Mouse (Mus musculus) MN1 (cell line): Measurements from ENCODE around the gene Gnaq.

Experiments
- DNase-seq: peaks from one replicate; pipeline ENCODE4 v3.0.0-alpha.2; 2016; ENCODE audit warnings: low spot score

Gene Gnaq

GRCm38 (mm10) chr19:16319986-16320385 is 187.4 kb downstream of the Gnaq start:
- DNase-seq = no peak

GRCm38 (mm10) chr19:16322986-16323385 is 190.4 kb downstream of the Gnaq start:
- no peak for DNase-seq

- DNase-seq = peak; percentile 33
Observed at GRCm38 (mm10) chr19:16324239-16324638, 191.6 kb downstream of the Gnaq start.

- DNase-seq = peak; percentile 68
Observed at GRCm38 (mm10) chr19:16325911-16326310, 193.3 kb downstream of the Gnaq start.

- DNase-seq = peak; percentile 24
Observed at GRCm38 (mm10) chr19:16327401-16328073, 194.9 kb downstream of the Gnaq start.

GRCm38 (mm10) chr19:16328074-16328850 is 195.6 kb downstream of the Gnaq start:
- peak; percentile 83 for DNase-seq

GRCm38 (mm10) chr19:16329056-16329455 is 196.4 kb downstream of the Gnaq start:
- no peak for DNase-seq

- no peak for DNase-seq
Observed at GRCm38 (mm10) chr19:16329648-16330047, 197.0 kb downstream of the Gnaq start.

GRCm38 (mm10) chr19:16330161-16330560 is 197.5 kb downstream of the Gnaq start:
- DNase-seq = no peak

GRCm38 (mm10) chr19:16331047-16331446 is 198.4 kb downstream of the Gnaq start:
- no peak for DNase-seq

- DNase-seq = no peak
Observed at GRCm38 (mm10) chr19:16337866-16338530, 205.4 kb downstream of the Gnaq start.

- DNase-seq = no peak
Observed at GRCm38 (mm10) chr19:16339954-16340586, 207.4 kb downstream of the Gnaq start.

GRCm38 (mm10) chr19:16342702-16343101 is 210.1 kb downstream of the Gnaq start:
- DNase-seq = no peak

GRCm38 (mm10) chr19:16345516-16345915 is 212.9 kb downstream of the Gnaq start:
- no peak for DNase-seq

GRCm38 (mm10) chr19:16347037-16347436 is 214.4 kb downstream of the Gnaq start:
- no peak for DNase-seq

GRCm38 (mm10) chr19:16353701-16354136 is 221.1 kb downstream of the Gnaq start:
- DNase-seq = peak; percentile 35

- no peak for DNase-seq
Observed at GRCm38 (mm10) chr19:16358148-16358547, 225.5 kb downstream of the Gnaq start.

- peak; percentile 9 for DNase-seq
Observed at GRCm38 (mm10) chr19:16358905-16359304, 226.3 kb downstream of the Gnaq start.

- no peak for DNase-seq
Observed at GRCm38 (mm10) chr19:16366465-16367063, 233.9 kb downstream of the Gnaq start.

- DNase-seq = no peak
Observed at GRCm38 (mm10) chr19:16367218-16367617, 234.6 kb downstream of the Gnaq start.

- DNase-seq = peak; percentile 59
Observed at GRCm38 (mm10) chr19:16371680-16372079, 239.0 kb downstream of the Gnaq start.
